Comparison of ENCODE assay signal across 21 mouse cellular contexts in genomic region chr2:101881471-101882162, GRCm38 (mm10). TPM values are rescaled to one million over a fixed set of nuclear protein-coding genes. Genes with fewer than 3 reads are reported as not detected.
DNase-seq lines count a peak whose midpoint lies in the region; ATAC-seq and TF ChIP-seq lines count a peak whose summit lies in the region.
"Had no signal": no experiment of that assay in that cellular context is flagged by ENCODE, and none has a peak within 500 bp of the region (broad histone marks: within the 10 kb centered on the region; RNA-seq: fewer than 3 reads in every experiment).

No protein-coding gene starts in this region.

- TF ChIP-seq POLR2A in cerebellum, adult 2 months (IDR thresholded peaks at IDR 0.05; ENCODE audit: borderline replicate concordance, insufficient read depth, low read length) = no peak

- H3K27me3 ChIP-seq in cerebellum, adult 2 months (ENCODE audit: control insufficient read depth, insufficient read depth, low read length) = no peaks in the 10 kb centered on the region

- no peaks in the 10 kb centered on the region for H3K4me1 ChIP-seq in cerebellum, adult 2 months (ENCODE audit: control insufficient read depth, insufficient read depth, low read length)

- H3K4me3 ChIP-seq in cerebellum, adult 2 months (replicated peaks; ENCODE audit: insufficient read depth, low read depth, low read length) = no peak overlapping the region
- H3K4me3 ChIP-seq: heart, embryonic 13.5 days; limb, embryonic 13.5 days had no signal

- peak; percentile 43 for ATAC-seq in common myeloid progenitor, adult 5-6 weeks (replicated peaks; ENCODE audit: low read depth, poor library complexity, severe bottlenecking)
- ATAC-seq: activated CD4-positive, CD25-positive, alpha-beta regulatory T cell, adult 4 months; forebrain, embryonic 14.5 days had no signal

- H3K27ac ChIP-seq in cerebellum, adult 2 months (ENCODE audit: insufficient read depth, low read length) = no peak overlapping the region; the same call in 1 of the 2 replicates
- H3K27ac ChIP-seq: heart, embryonic 13.5 days; limb, embryonic 13.5 days; liver, embryonic 14.5 days had no signal

- WGBS in cerebellum, adult 2 months = 90% methylated on average over 9 of the region's 9 CpGs

- peak; percentile 53 for DNase-seq in layer of hippocampus, adult 9-11 months
- no peak for DNase-seq in layer of hippocampus, adult 11-12 months (ENCODE audit: low spot score)
- peak; percentile 27 for DNase-seq in A20 (ENCODE audit: low read depth, low spot score)
- DNase-seq in monocyte, adult 2 months (ENCODE audit: low read depth in 1 of 2, low spot score in 2 of 2) = peak; percentile 9 to 38
- DNase-seq in cerebellum, adult 2 months = no peak
- no peak for DNase-seq in cerebellum, adult 9-10 months
- DNase-seq: adrenal gland, adult 8-10 months; cerebellum, adult 9-11 months; gastrocnemius, postnatal 10 days; heart, postnatal 14 days; kidney, adult 11 months; kidney, postnatal 4 days; lung, embryonic 14.5 days; lung, postnatal 4 days; thymus, postnatal 14 days had no signal

- no peak for TF ChIP-seq CTCF in cerebellum, adult 2 months (IDR thresholded peaks at IDR 0.05; ENCODE audit: borderline replicate concordance, insufficient read depth, low read depth, low read length)

RNA-seq across cellular contexts. Expression of gene Prr5l, which starts 1.2 kb away (rescaled TPM):
- 0.05 TPM in 2 replicates for total RNA-seq in common myeloid progenitor, adult 5-6 weeks (2017)
- polyA plus RNA-seq in cerebellum, adult 2 months (2012; rRNA removed) = 28.5 and 37.8 TPM in 2 replicates

RNA-seq across cellular contexts. Expression of gene Commd9, which starts 4.4 kb away (rescaled TPM):
- total RNA-seq in common myeloid progenitor, adult 5-6 weeks (2017) = 30.5 and 47.3 TPM in 2 replicates
- 111 and 116 TPM in 2 replicates for polyA plus RNA-seq in cerebellum, adult 2 months (2012; rRNA removed)

Comparison
In these comparisons a context has a peak if more than half of its experiments do, and no peak if none do; other contexts are left out.
1. DNase-seq: peak in layer of hippocampus, adult 9-11 months (single experiment), A20 (single experiment) and monocyte, adult 2 months (2 of 2); none in layer of hippocampus, adult 11-12 months (single experiment), cerebellum, adult 2 months (0 of 2) and cerebellum, adult 9-10 months (single experiment).